Mouse (Mus musculus) brain, embryonic 14.5 days (tissue): ENCODE data around the gene Fars2. TPM values are rescaled to one million over a fixed set of nuclear protein-coding genes. Genes with fewer than 3 reads are reported as not detected.

Experiments used
- DNase-seq: peaks from one replicate; pipeline ENCODE4 v3.0.0-alpha.2; 2011; ENCODE audit warnings: low read depth
- CTCF ChIP-seq: fragments of 200-500 bp; IDR thresholded peaks from 2 replicates; pipeline ENCODE4 v1.5.1; 2012; ENCODE audit warnings: inconsistent platforms, mild to moderate bottlenecking, moderate library complexity, borderline replicate concordance; ENCODE audit not compliant: insufficient read depth, insufficient read length; ENCODE audit errors: extremely low read depth
- POLR2A ChIP-seq: fragments of 200-500 bp; IDR thresholded peaks from 2 replicates; pipeline ENCODE4 v1.6.1; 2012; ENCODE audit warnings: mild to moderate bottlenecking, inconsistent platforms, borderline replicate concordance; ENCODE audit not compliant: poor library complexity, insufficient read depth, insufficient read length, severe bottlenecking; ENCODE audit errors: extremely low read depth
- polyA plus RNA-seq: library from polyadenylated mRNA; depleted of rRNA; stranded (reverse); fragments of >200 nt; gene quantifications from 2 replicates; pipeline ENCODE4 v1.2.3, GENCODE M21; 2012; rRNA removed

Fars2 gene
- polyA plus RNA-seq: 28.9 and 32.0 TPM in 2 replicates

DNA sequence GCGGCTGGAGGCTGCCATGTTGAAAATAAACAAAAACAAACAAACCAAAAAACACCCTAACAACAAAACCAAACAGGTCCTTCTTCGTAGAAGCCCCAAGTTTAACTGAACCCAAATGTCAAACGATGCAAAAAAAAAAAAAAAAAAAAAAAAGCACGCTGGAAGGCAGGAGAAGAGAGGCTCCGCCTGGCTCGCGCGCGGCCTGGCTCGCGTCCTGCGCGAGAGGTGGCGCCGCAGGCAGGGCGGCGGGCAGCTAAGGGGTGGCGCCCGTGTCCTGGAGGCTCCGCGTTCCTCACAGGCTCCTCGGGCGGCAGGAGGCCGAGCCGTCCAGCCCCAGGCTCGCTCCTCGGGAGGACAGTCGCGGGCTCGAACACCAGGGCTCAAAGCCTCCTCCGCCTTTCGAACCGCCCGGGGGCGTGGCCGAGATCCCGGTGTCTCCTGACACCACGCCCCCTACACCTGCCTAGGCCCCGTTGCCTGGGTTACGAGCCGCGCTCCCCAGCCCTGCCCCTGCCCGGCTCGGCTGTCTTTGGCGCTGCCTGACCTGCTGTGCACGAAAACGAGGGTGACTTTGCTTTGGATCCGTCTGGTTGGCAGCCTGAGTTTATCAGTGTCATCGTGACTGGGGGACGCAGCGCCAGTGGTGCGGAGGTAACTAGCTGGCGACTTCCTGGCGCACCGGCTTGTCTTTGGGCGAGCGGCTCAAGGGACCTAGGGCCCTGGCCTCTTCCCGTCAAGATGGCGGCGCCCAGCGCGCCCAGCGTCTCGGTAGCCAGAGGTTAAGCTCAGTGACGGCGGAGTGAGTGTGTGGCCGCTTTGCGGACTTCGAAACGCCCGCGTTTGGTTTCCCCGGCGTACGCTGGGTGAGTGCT lies at the start of gene Fars2, which contains the start of gene Lyrm4:
Gene Fars2 (plus strand): TSS at position 270 of the 872 bp plus-strand sequence.
Gene Lyrm4 (minus strand): TSS at position 384 of the 872 bp plus-strand sequence.
- peak; percentile 63; the same call in 1 of the 2 replicates for TF ChIP-seq POLR2A
- TF ChIP-seq CTCF: no peak
- peak; percentile 98 for DNase-seq

- no peak for DNase-seq
- TF ChIP-seq CTCF (no peak), POLR2A (no peak)
Observed at GRCm38 (mm10) chr13:36074484-36074883, 42.7 kb upstream of the Fars2 start.

- no peak for DNase-seq
Observed at GRCm38 (mm10) chr13:36081591-36081990, 35.6 kb upstream of the Fars2 start.

GRCm38 (mm10) chr13:36084701-36085100 lies 32.5 kb upstream of the Fars2 start:
- no peak for TF ChIP-seq CTCF
- no peak for TF ChIP-seq POLR2A
- DNase-seq: no peak

More at GRCm38 (mm10) chr13:36081591-36081990, 35.6 kb upstream of the Fars2 start:
- TF ChIP-seq POLR2A: no peak
- TF ChIP-seq CTCF: no peak

GRCm38 (mm10) chr13:36085971-36086370 lies 31.2 kb upstream of the Fars2 start:
- DNase-seq: no peak
- TF ChIP-seq POLR2A (no peak), CTCF (no peak)

GRCm38 (mm10) chr13:36086608-36087391 lies 30.4 kb upstream of the Fars2 start:
- no peak for DNase-seq
- no peak for TF ChIP-seq CTCF
- TF ChIP-seq POLR2A: no peak

- TF ChIP-seq CTCF (no peak), POLR2A (no peak)
- no peak for DNase-seq
Observed at GRCm38 (mm10) chr13:36087427-36087826, 29.8 kb upstream of the Fars2 start.

- no peak for TF ChIP-seq POLR2A
- no peak for TF ChIP-seq CTCF
- DNase-seq: no peak
Observed at GRCm38 (mm10) chr13:36088168-36088567, 29.0 kb upstream of the Fars2 start.

- no peak for DNase-seq
- no peak for TF ChIP-seq CTCF
- no peak for TF ChIP-seq POLR2A
Observed at GRCm38 (mm10) chr13:36096684-36097383, 20.4 kb upstream of the Fars2 start.

GRCm38 (mm10) chr13:36105591-36105990 lies 11.6 kb upstream of the Fars2 start:
- no peak for DNase-seq
- TF ChIP-seq POLR2A (no peak), CTCF (no peak)

- DNase-seq: no peak
- TF ChIP-seq POLR2A (no peak), CTCF (no peak)
Observed at GRCm38 (mm10) chr13:36108528-36108927, 8.7 kb upstream of the Fars2 start.

DNA sequence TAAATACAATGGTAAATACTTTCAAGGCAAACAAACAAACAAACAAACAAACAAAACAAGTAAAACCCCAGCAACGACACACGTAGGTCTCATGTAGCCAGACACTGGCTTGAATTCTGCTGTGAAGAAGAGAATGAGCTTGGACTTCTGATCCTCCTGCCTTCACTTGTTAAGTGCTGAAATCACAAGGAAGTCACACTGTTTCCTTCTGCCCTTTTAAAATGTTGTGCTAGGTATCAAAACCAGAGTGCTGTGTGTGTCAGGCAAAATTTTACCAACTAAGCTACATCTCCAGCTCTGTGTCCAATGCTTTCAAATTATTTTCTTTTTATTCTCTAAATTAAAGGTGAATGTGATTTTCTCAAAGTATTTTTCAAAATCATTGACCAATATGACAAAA lies 5.9 kb upstream of the Fars2 start:
- no peak for DNase-seq
- TF ChIP-seq POLR2A (no peak), CTCF (no peak)
